Mouse (Mus musculus) forebrain, embryonic 13.5 days (tissue): ENCODE measurements around the gene Usp49. TPM values are rescaled to one million over a fixed set of nuclear protein-coding genes. Genes with fewer than 3 reads are reported as not detected.

ENCODE experiments used
- ATAC-seq: fragments of 200-750 bp; cut with Nextera tagmentation; 2 replicates; pipeline ENCODE4 v1.8.0; 2017
- H3K27ac ChIP-seq: fragments of 300-500 bp; sonication (generic); 2 replicates; pipeline ENCODE4 v1.5.1; 2015; ENCODE audit warnings: inconsistent platforms, mild to moderate bottlenecking, moderate library complexity
- H3K27me3 ChIP-seq: fragments of 300-500 bp; sonication (generic); 2 replicates; pipeline ENCODE4 v1.6.1; 2015; ENCODE audit warnings: mild to moderate bottlenecking, inconsistent platforms
- H3K36me3 ChIP-seq: fragments of 300-500 bp; sonication (generic); 2 replicates; pipeline ENCODE4 v1.6.1; 2015; ENCODE audit warnings: mild to moderate bottlenecking, inconsistent platforms; ENCODE audit not compliant: poor library complexity, severe bottlenecking
- H3K4me1 ChIP-seq: fragments of 300-500 bp; sonication (generic); 2 replicates; pipeline ENCODE4 v1.6.1; 2015; ENCODE audit warnings: inconsistent platforms
- H3K4me2 ChIP-seq: fragments of 300-500 bp; sonication (generic); 2 replicates; pipeline ENCODE4 v1.6.1; 2015; ENCODE audit warnings: inconsistent platforms, mild to moderate bottlenecking, moderate library complexity
- H3K4me3 ChIP-seq: fragments of 300-500 bp; sonication (generic); 2 replicates; pipeline ENCODE4 v1.5.1; 2015; ENCODE audit warnings: mild to moderate bottlenecking, inconsistent platforms
- H3K9ac ChIP-seq: fragments of 300-500 bp; sonication (generic); 2 replicates; pipeline ENCODE4 v1.6.1; 2015; ENCODE audit warnings: mild to moderate bottlenecking, inconsistent platforms
- H3K9me3 ChIP-seq: fragments of 300-500 bp; sonication (generic); replicated peaks from 2 replicates; pipeline ENCODE4 v1.6.1; 2016; ENCODE audit warnings: inconsistent platforms
- WGBS: fragments of 180-500 bp; shearing (Covaris S2); methylation state at CpG from one replicate; pipeline ENCODE4 v1.1.7; 2015; 5-methylcytosine and 5-hydroxymethylcytosine counted together
- polyA plus RNA-seq: library from polyadenylated mRNA; unstranded; fragments of >200 nt; fragmentation: Nextera tagmentation; extraction: Ambion mirVana; gene quantifications from 2 replicates; pipeline ENCODE4 v1.2.1, GENCODE M21; 2015

Gene Usp49
- polyA plus RNA-seq: 10.2 and 11.2 TPM in 2 replicates

GRCm38 (mm10) chr17:47630678-47631065, at the start of gene Usp49:
Gene Usp49 (plus strand): TSS chr17:47630690.
- Histone ChIP-seq H3K9me3 (no peaks in the 10 kb centered on the region), H3K4me1 (peaks cover 42% of the 10 kb centered on the region), H3K27ac (peak within 1 kb of the TSS; percentile 95), H3K27me3 (no peaks in the 10 kb centered on the region), H3K36me3 (peaks cover 11% of the 10 kb centered on the region), H3K9ac (peak within 1 kb of the TSS; percentile 84), H3K4me3 (peak within 1 kb of the TSS; percentile 69), H3K4me2 (peak within 1 kb of the TSS; percentile 91)
- no peak for ATAC-seq
- WGBS: 0% methylated on average over 3 of the region's 3 CpGs

- no peak overlapping the region for H3K4me3 ChIP-seq
- no peak for ATAC-seq
- H3K4me2 ChIP-seq: no peak overlapping the region
- WGBS: 85% methylated on average over 4 of the region's 4 CpGs
- H3K27ac ChIP-seq: no peak overlapping the region
- H3K36me3 ChIP-seq: no peaks in the 10 kb centered on the region
- H3K9ac ChIP-seq: no peak overlapping the region
- H3K9me3 ChIP-seq: no peaks in the 10 kb centered on the region
- no peaks in the 10 kb centered on the region for H3K27me3 ChIP-seq
- no peaks in the 10 kb centered on the region for H3K4me1 ChIP-seq
Observed at GRCm38 (mm10) chr17:47580962-47581361, 49.5 kb upstream of the Usp49 start.

- Histone ChIP-seq H3K4me3 (no peak overlapping the region), H3K4me2 (no peak overlapping the region), H3K9ac (no peak overlapping the region), H3K36me3 (no peaks in the 10 kb centered on the region), H3K27me3 (no peaks in the 10 kb centered on the region), H3K27ac (no peak overlapping the region), H3K9me3 (no peaks in the 10 kb centered on the region), H3K4me1 (0 out of 2 replicates have a peak, but pooled peaks cover 4% of the 10 kb centered on the region)
- 85% methylated on average over 8 of the region's 8 CpGs for WGBS
- no peak for ATAC-seq
Observed at GRCm38 (mm10) chr17:47588517-47588916, 42.0 kb upstream of the Usp49 start.

GRCm38 (mm10) chr17:47591073-47591472, 39.4 kb upstream of the Usp49 start:
- 92% methylated on average over 3 of the region's 3 CpGs for WGBS
- no peak for ATAC-seq
- H3K4me1 ChIP-seq: peaks cover 27% of the 10 kb centered on the region

GRCm38 (mm10) chr17:47593215-47593853, 37.2 kb upstream of the Usp49 start:
- H3K27me3 ChIP-seq: no peaks in the 10 kb centered on the region
- H3K4me3 ChIP-seq: peak overlapping the region; percentile 73
- H3K27ac ChIP-seq: peak overlapping the region; percentile 90
- 1% methylated on average over 62 of the region's 63 CpGs for WGBS
- peaks cover 2% of the 10 kb centered on the region; the same call in 1 of the 2 replicates for H3K36me3 ChIP-seq
- H3K4me1 ChIP-seq: peaks cover 46% of the 10 kb centered on the region
- peak overlapping the region; percentile 78 for H3K9ac ChIP-seq
- peak overlapping the region; percentile 97 for H3K4me2 ChIP-seq
- ATAC-seq: peak; percentile 93
- no peaks in the 10 kb centered on the region for H3K9me3 ChIP-seq

More at GRCm38 (mm10) chr17:47591073-47591472, 39.4 kb upstream of the Usp49 start:
- Histone ChIP-seq H3K4me2 (no peak overlapping the region), H3K27ac (no peak overlapping the region), H3K27me3 (no peaks in the 10 kb centered on the region), H3K4me3 (no peak overlapping the region), H3K36me3 (no peaks in the 10 kb centered on the region), H3K9ac (no peak overlapping the region), H3K9me3 (no peaks in the 10 kb centered on the region)

GRCm38 (mm10) chr17:47593854-47594182, 36.7 kb upstream of the Usp49 start:
- peak overlapping the region; percentile 73 for H3K4me3 ChIP-seq
- peaks cover 7% of the 10 kb centered on the region for H3K36me3 ChIP-seq
- peaks cover 46% of the 10 kb centered on the region for H3K4me1 ChIP-seq
- WGBS: 0% methylated on average over 13 of the region's 13 CpGs
- H3K9me3 ChIP-seq: no peaks in the 10 kb centered on the region
- no peak for ATAC-seq
- H3K27ac ChIP-seq: peak overlapping the region; percentile 90
- H3K4me2 ChIP-seq: peak overlapping the region; percentile 97
- H3K9ac ChIP-seq: peak overlapping the region; percentile 78
- no peaks in the 10 kb centered on the region for H3K27me3 ChIP-seq

GRCm38 (mm10) chr17:47594183-47594968, 36.1 kb upstream of the Usp49 start:
- no peaks in the 10 kb centered on the region for H3K9me3 ChIP-seq
- peak overlapping the region; percentile 78 for H3K9ac ChIP-seq
- ATAC-seq: no peak
- under 1% methylated on average over 38 of the region's 43 CpGs for WGBS
- H3K27ac ChIP-seq: peak overlapping the region; percentile 90
- H3K36me3 ChIP-seq: peaks cover 13% of the 10 kb centered on the region
- H3K4me2 ChIP-seq: peak overlapping the region; percentile 97
- peaks cover 46% of the 10 kb centered on the region for H3K4me1 ChIP-seq
- H3K27me3 ChIP-seq: no peaks in the 10 kb centered on the region
- H3K4me3 ChIP-seq: peak overlapping the region; percentile 73

- peaks cover 46% of the 10 kb centered on the region for H3K4me1 ChIP-seq
- H3K4me3 ChIP-seq: peak overlapping the region; percentile 73
- 0% methylated on average over 8 of the region's 9 CpGs for WGBS
- H3K9me3 ChIP-seq: no peaks in the 10 kb centered on the region
- H3K27me3 ChIP-seq: no peaks in the 10 kb centered on the region
- H3K36me3 ChIP-seq: peaks cover 18% of the 10 kb centered on the region
- peak overlapping the region; percentile 78 for H3K9ac ChIP-seq
- ATAC-seq: no peak
- peak overlapping the region; percentile 97 for H3K4me2 ChIP-seq
- peak overlapping the region; percentile 90 for H3K27ac ChIP-seq
Observed at GRCm38 (mm10) chr17:47594969-47595247, 35.6 kb upstream of the Usp49 start.

GRCm38 (mm10) chr17:47595248-47596161, 35.0 kb upstream of the Usp49 start:
- ATAC-seq: no peak
- no peaks in the 10 kb centered on the region for H3K27me3 ChIP-seq
- peak overlapping the region; percentile 78 for H3K9ac ChIP-seq
- H3K4me3 ChIP-seq: peak overlapping the region; percentile 73
- no peaks in the 10 kb centered on the region for H3K9me3 ChIP-seq
- WGBS: under 1% methylated on average over 21 of the region's 21 CpGs
- H3K27ac ChIP-seq: peak overlapping the region; percentile 90
- peaks cover 24% of the 10 kb centered on the region for H3K36me3 ChIP-seq
- peaks cover 46% of the 10 kb centered on the region for H3K4me1 ChIP-seq
- H3K4me2 ChIP-seq: peak overlapping the region; percentile 97

GRCm38 (mm10) chr17:47596162-47596838, 34.2 kb upstream of the Usp49 start:
- no peak for ATAC-seq
- Histone ChIP-seq H3K4me2 (peak overlapping the region; percentile 97), H3K4me1 (peaks cover 46% of the 10 kb centered on the region), H3K27ac (peak overlapping the region; percentile 90), H3K4me3 (peak overlapping the region; percentile 73), H3K9ac (peak overlapping the region; percentile 78), H3K36me3 (peaks cover 32% of the 10 kb centered on the region), H3K9me3 (no peaks in the 10 kb centered on the region), H3K27me3 (no peaks in the 10 kb centered on the region)
- 14% methylated on average over 6 of the region's 6 CpGs for WGBS

- Histone ChIP-seq H3K27me3 (no peaks in the 10 kb centered on the region), H3K4me1 (peaks cover 46% of the 10 kb centered on the region), H3K4me2 (peak overlapping the region; percentile 97), H3K36me3 (peaks cover 37% of the 10 kb centered on the region), H3K4me3 (0 out of 2 replicates have a peak overlapping the region, but pooled peaks have one; percentile 73), H3K9me3 (no peaks in the 10 kb centered on the region), H3K9ac (peak overlapping the region; percentile 78; the same call in 1 of the 2 replicates), H3K27ac (peak overlapping the region; percentile 90)
- ATAC-seq: no peak
- WGBS: 51% methylated on average over 5 of the region's 5 CpGs
Observed at GRCm38 (mm10) chr17:47596839-47597164, 33.7 kb upstream of the Usp49 start.
